8 mouse cellular contexts compared by ENCODE assay signal in the genomic region with DNA sequence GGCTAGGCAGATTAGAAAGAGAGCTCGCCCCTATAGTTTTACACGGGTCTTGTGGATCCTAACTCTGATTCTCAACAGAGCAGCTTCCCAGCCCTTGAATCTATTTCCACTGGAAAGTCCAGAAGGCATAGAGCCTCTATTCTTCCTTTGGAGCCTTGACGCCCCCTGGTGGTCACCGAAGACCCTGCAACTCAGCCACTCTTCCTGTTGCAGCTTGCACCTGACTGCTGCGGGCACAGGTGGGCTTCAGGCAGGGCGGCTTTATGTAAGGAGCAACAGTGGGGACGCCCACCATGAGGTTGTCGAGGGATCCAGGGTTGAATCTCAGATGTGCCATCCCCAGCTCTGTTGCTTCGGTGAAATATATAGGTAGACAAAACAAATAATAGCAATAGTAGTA. TPM values are rescaled to one million over a fixed set of nuclear protein-coding genes. Genes with fewer than 3 reads are reported as not detected.
DNase-seq lines count a peak whose midpoint lies in the region; ATAC-seq and TF ChIP-seq lines count a peak whose summit lies in the region.

No protein-coding gene starts in this region.

- H3K4me3 ChIP-seq in intestine, embryonic 14.5 days (ENCODE audit: low read depth, low read length) = no peak overlapping the region
- no peak overlapping the region for H3K4me3 ChIP-seq in intestine, embryonic 15.5 days (replicated peaks)
- no peak overlapping the region for H3K4me3 ChIP-seq in forebrain, embryonic 15.5 days
- H3K4me3 ChIP-seq in liver, embryonic 14.5 days (ENCODE audit: insufficient read depth in 1 of 2, low read depth in 2 of 2, low read length in 2 of 2) = no peak overlapping the region
- no peak overlapping the region for H3K4me3 ChIP-seq in olfactory bulb, adult 2 months (ENCODE audit: insufficient read depth, low read depth, low read length)

- peak; percentile 86 for TF ChIP-seq CTCF in liver, embryonic 14.5 days (IDR thresholded peaks at IDR 0.05; ENCODE audit: low read depth)
- peak; percentile 78 for TF ChIP-seq CTCF in olfactory bulb, adult 2 months (IDR thresholded peaks at IDR 0.05; ENCODE audit: insufficient read depth, low read depth, low read length)

- no peak for TF ChIP-seq EP300 in liver, embryonic 14.5 days (IDR thresholded peaks at IDR 0.05; ENCODE audit: low read depth)

- no peaks in the 10 kb centered on the region for H3K4me1 ChIP-seq in intestine, embryonic 14.5 days (replicated peaks; ENCODE audit: control insufficient read depth, insufficient read depth, low read length)
- no peaks in the 10 kb centered on the region for H3K4me1 ChIP-seq in intestine, embryonic 15.5 days (replicated peaks)
- no peaks in the 10 kb centered on the region for H3K4me1 ChIP-seq in forebrain, embryonic 15.5 days
- H3K4me1 ChIP-seq in liver, embryonic 14.5 days (replicated peaks; ENCODE audit: control insufficient read depth in 2 of 2, insufficient read depth in 2 of 2, low read length in 1 of 2) = no peaks in the 10 kb centered on the region
- no peaks in the 10 kb centered on the region for H3K4me1 ChIP-seq in olfactory bulb, adult 2 months (ENCODE audit: control insufficient read depth, insufficient read depth, low read length)

- H3K27me3 ChIP-seq in intestine, embryonic 14.5 days (replicated peaks; ENCODE audit: control insufficient read depth, insufficient read depth, low read length) = no peaks in the 10 kb centered on the region; the same call in 1 of the 2 replicates
- no peaks in the 10 kb centered on the region for H3K27me3 ChIP-seq in intestine, embryonic 15.5 days (replicated peaks)
- H3K27me3 ChIP-seq in forebrain, embryonic 15.5 days = no peaks in the 10 kb centered on the region; the same call in 1 of the 2 replicates
- no peaks in the 10 kb centered on the region for H3K27me3 ChIP-seq in liver, embryonic 14.5 days (ENCODE audit: control insufficient read depth, insufficient read depth, low read length)

- no peaks in the 10 kb centered on the region for H3K36me3 ChIP-seq in intestine, embryonic 14.5 days (ENCODE audit: control insufficient read depth, insufficient read depth, low read length)
- no peaks in the 10 kb centered on the region for H3K36me3 ChIP-seq in intestine, embryonic 15.5 days
- no peaks in the 10 kb centered on the region for H3K36me3 ChIP-seq in forebrain, embryonic 15.5 days
- no peaks in the 10 kb centered on the region for H3K36me3 ChIP-seq in liver, embryonic 14.5 days (replicated peaks; ENCODE audit: control insufficient read depth, insufficient read depth, low read depth)

- H3K9me3 ChIP-seq in intestine, embryonic 14.5 days (ENCODE audit: control insufficient read depth, low read length) = no peaks in the 10 kb centered on the region
- no peaks in the 10 kb centered on the region for H3K9me3 ChIP-seq in intestine, embryonic 15.5 days
- H3K9me3 ChIP-seq in forebrain, embryonic 15.5 days = no peaks in the 10 kb centered on the region
- no peaks in the 10 kb centered on the region for H3K9me3 ChIP-seq in liver, embryonic 14.5 days (ENCODE audit: control insufficient read depth, low read length)

- no peak overlapping the region for H3K4me2 ChIP-seq in intestine, embryonic 14.5 days (ENCODE audit: low read length)
- H3K4me2 ChIP-seq in intestine, embryonic 15.5 days (replicated peaks) = no peak overlapping the region
- no peak overlapping the region for H3K4me2 ChIP-seq in forebrain, embryonic 15.5 days (replicated peaks)
- no peak overlapping the region for H3K4me2 ChIP-seq in liver, embryonic 14.5 days (ENCODE audit: low read depth)

- 7% methylated on average over 9 of the region's 9 CpGs for WGBS in intestine, embryonic 14.5 days
- 8% methylated on average over 9 of the region's 9 CpGs for WGBS in intestine, embryonic 15.5 days
- WGBS in forebrain, embryonic 15.5 days = 2% methylated on average over 9 of the region's 9 CpGs
- WGBS in liver, embryonic 14.5 days (ENCODE audit: insufficient replicate concordance) = 8% methylated on average over 9 of the region's 9 CpGs
- 4% methylated on average over 9 of the region's 9 CpGs for WGBS in olfactory bulb, adult 2 months

- DNase-seq in intestine, embryonic 14.5 days (ENCODE audit: low spot score) = peak; percentile 91
- DNase-seq in c-Kit-positive CD71-positive TER-119-negative erythroid progenitor cells, embryonic 14.5 days (ENCODE audit: low read depth) = peak; percentile 8
- peak; percentile 67 for DNase-seq in kidney, adult 9 months
- no peak for DNase-seq in liver, embryonic 14.5 days (ENCODE audit: low read depth in 3 of 3, low spot score in 3 of 3)
- DNase-seq in thymus, postnatal 25 days = peak; percentile 45

- H3K9ac ChIP-seq in intestine, embryonic 14.5 days (ENCODE audit: low read length) = no peak overlapping the region
- H3K9ac ChIP-seq in intestine, embryonic 15.5 days = no peak overlapping the region
- no peak overlapping the region for H3K9ac ChIP-seq in forebrain, embryonic 15.5 days (replicated peaks)
- no peak overlapping the region for H3K9ac ChIP-seq in liver, embryonic 14.5 days (replicated peaks)

- no peak for TF ChIP-seq POLR2A in olfactory bulb, adult 2 months (IDR thresholded peaks at IDR 0.05; ENCODE audit: insufficient read depth, low read depth, low read length)

- no peak overlapping the region for H3K27ac ChIP-seq in intestine, embryonic 14.5 days (ENCODE audit: low read depth)
- no peak overlapping the region for H3K27ac ChIP-seq in intestine, embryonic 15.5 days
- no peak overlapping the region for H3K27ac ChIP-seq in forebrain, embryonic 15.5 days (replicated peaks)
- H3K27ac ChIP-seq in liver, embryonic 14.5 days = no peak overlapping the region
- H3K27ac ChIP-seq in olfactory bulb, adult 2 months (ENCODE audit: insufficient read depth, low read depth, low read length) = no peak overlapping the region

- ATAC-seq in intestine, embryonic 14.5 days (replicated peaks; ENCODE audit: low FRiP score, low TSS enrichment, low read depth) = peak; percentile 17; the same call in 1 of the 2 replicates
- ATAC-seq in intestine, embryonic 15.5 days = no peak
- 0 out of 2 replicates have a peak, but pooled peaks have one; percentile 29 for ATAC-seq in forebrain, embryonic 15.5 days (replicated peaks)
- no peak for ATAC-seq in liver, embryonic 14.5 days (ENCODE audit: insufficient read depth)

RNA-seq across cellular contexts. Expression of gene Tmem130, which starts 34.5 kb away (rescaled TPM):
- polyA plus RNA-seq in intestine, embryonic 14.5 days (2014; fragmentation: Nextera tagmentation; extraction: Ambion mirVana) = 2.9 and 3.3 TPM in 2 replicates
- 3.4 and 4.6 TPM in 2 replicates for polyA plus RNA-seq in intestine, embryonic 15.5 days (2015; fragmentation: Nextera tagmentation; extraction: Ambion mirVana)
- polyA plus RNA-seq in forebrain, embryonic 15.5 days (2015; fragmentation: Nextera tagmentation; extraction: Ambion mirVana) = 132 and 153 TPM in 2 replicates
- polyA plus RNA-seq in liver, embryonic 14.5 days (2012; rRNA removed) = 0.20 and 0.28 TPM in 2 replicates
- 0.10 and 0.19 TPM in 2 replicates for polyA plus RNA-seq in liver, embryonic 14.5 days (2014; fragmentation: Nextera tagmentation; extraction: Ambion mirVana)
- not detected in 2 replicates for polyA plus RNA-seq in olfactory bulb, adult 2 months (2012; ENCODE audit: insufficient read depth, insufficient read length, low replicate concordance, missing spikeins)

RNA-seq across cellular contexts. Expression of gene Trrap, which starts 40.4 kb away (rescaled TPM):
- polyA plus RNA-seq in intestine, embryonic 14.5 days (2014; fragmentation: Nextera tagmentation; extraction: Ambion mirVana) = 85.4 and 92.8 TPM in 2 replicates
- polyA plus RNA-seq in intestine, embryonic 15.5 days (2015; fragmentation: Nextera tagmentation; extraction: Ambion mirVana) = 45.9 and 49.3 TPM in 2 replicates
- 75.8 and 82.2 TPM in 2 replicates for polyA plus RNA-seq in forebrain, embryonic 15.5 days (2015; fragmentation: Nextera tagmentation; extraction: Ambion mirVana)
- polyA plus RNA-seq in liver, embryonic 14.5 days (2012; rRNA removed) = 20.4 and 27.1 TPM in 2 replicates
- polyA plus RNA-seq in liver, embryonic 14.5 days (2014; fragmentation: Nextera tagmentation; extraction: Ambion mirVana) = 11.7 and 13.1 TPM in 2 replicates
- 93.7 TPM in 1 of 2 replicates, not detected in the other for polyA plus RNA-seq in olfactory bulb, adult 2 months (2012; ENCODE audit: insufficient read depth, insufficient read length, low replicate concordance, missing spikeins)

Comparison
In these comparisons a context has a peak if more than half of its experiments do, and no peak if none do; other contexts are left out.
1. ATAC-seq: peak in intestine, embryonic 14.5 days (single experiment) and forebrain, embryonic 15.5 days (single experiment); none in intestine, embryonic 15.5 days (single experiment) and liver, embryonic 14.5 days (single experiment).
2. DNase-seq: peak in intestine, embryonic 14.5 days (single experiment), c-Kit-positive CD71-positive TER-119-negative erythroid progenitor cells, embryonic 14.5 days (single experiment), kidney, adult 9 months (single experiment) and thymus, postnatal 25 days (single experiment); none in liver, embryonic 14.5 days (0 of 3).